Mouse (Mus musculus): Measurements from ENCODE around the gene Agbl4.

DNA sequence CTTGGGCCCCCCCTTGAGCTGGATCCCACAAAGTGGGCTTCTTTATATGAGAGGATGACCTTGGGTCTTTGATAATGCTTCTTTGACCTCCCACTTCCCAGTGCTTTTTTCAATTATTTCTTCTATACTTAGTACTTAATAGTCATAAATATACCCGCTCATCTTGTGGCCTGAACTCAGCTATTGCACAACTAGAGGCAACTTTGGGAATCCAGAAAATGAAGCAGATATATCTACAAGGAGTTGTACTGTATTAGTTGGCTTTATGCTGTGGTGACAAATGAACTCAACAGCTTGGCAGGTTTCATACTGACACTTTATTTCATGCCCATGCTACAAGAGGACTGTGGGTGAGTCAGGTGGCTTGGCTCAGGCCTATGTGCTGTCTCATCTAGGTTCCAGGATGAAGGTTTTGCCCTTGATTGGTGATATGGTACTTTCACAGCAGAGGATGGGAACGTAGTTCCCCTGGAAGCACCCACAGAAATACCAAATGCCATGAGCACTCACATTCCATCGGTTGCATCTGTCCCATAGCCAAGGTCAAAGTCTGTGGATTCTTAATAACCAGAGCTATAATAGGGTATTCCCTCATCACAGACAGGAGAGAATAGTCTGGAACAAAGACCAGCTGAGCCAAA is 1197.3 kb downstream of the Agbl4 start:
- no peak for TF ChIP-seq POLR2A (IDR thresholded peaks at IDR 0.05; ENCODE audit: insufficient read depth, low read depth, low read length)
- TF ChIP-seq CTCF (IDR thresholded peaks at IDR 0.05; ENCODE audit: insufficient read depth, low read depth, low read length) = no peak

Measured in olfactory bulb, adult 2 months (tissue).